Mouse (Mus musculus): ENCODE data around the gene Carhsp1. TPM values are rescaled to one million over a fixed set of nuclear protein-coding genes. Genes with fewer than 3 reads are reported as not detected.
A peak's percentile ranks its signal among the peaks of the same experiment; 100 is the strongest.

Carhsp1 gene
- polyA plus RNA-seq, 1 experiment: 110 TPM

GRCm38 (mm10) chr16:8689979-8690656, 18.2 kb upstream of the Carhsp1 start:
- H3K36me3 ChIP-seq (ENCODE audit: control insufficient read depth, insufficient read depth): peaks cover 39% of the 10 kb centered on the region
- H3K79me2 ChIP-seq (ENCODE audit: control insufficient read depth, insufficient read depth): no peaks in the 10 kb centered on the region
- no peaks in the 10 kb centered on the region for H3K27me3 ChIP-seq (ENCODE audit: control insufficient read depth, insufficient read depth, insufficient read length)
- H3K4me2 ChIP-seq (ENCODE audit: low read depth): no peak overlapping the region
- H3K4me3 ChIP-seq: no peak overlapping the region
- TF ChIP-seq E2F4 (IDR thresholded peaks at IDR 0.05; ENCODE audit: insufficient read depth): no peak
- TF ChIP-seq MYOG (IDR thresholded peaks at IDR 0.05; ENCODE audit: control insufficient read depth in 1 of 3, insufficient read depth in 1 of 3, insufficient read length in 2 of 3, low read depth in 2 of 3): no peak
- no peak for TF ChIP-seq MYOD1 (IDR thresholded peaks at IDR 0.05; ENCODE audit: control insufficient read depth in 1 of 3, insufficient read length in 2 of 3, low read depth in 2 of 3)
- TF ChIP-seq POLR2A (IDR thresholded peaks at IDR 0.05; ENCODE audit: insufficient read length, low read depth): no peak
- TF ChIP-seq CEBPB (IDR thresholded peaks at IDR 0.05; ENCODE audit: insufficient read depth, poor library complexity, severe bottlenecking): no peak
- TF ChIP-seq POLR2AphosphoS2 (IDR thresholded peaks at IDR 0.05; ENCODE audit: insufficient read length, low read depth): no peak
- no peak for TF ChIP-seq TCF12 (IDR thresholded peaks at IDR 0.05; ENCODE audit: insufficient read depth, poor library complexity, severe bottlenecking)
- TF ChIP-seq SRF (IDR thresholded peaks at IDR 0.05; ENCODE audit: control insufficient read depth, insufficient read length, low read depth): no peak
- TF ChIP-seq REST (IDR thresholded peaks at IDR 0.05; ENCODE audit: insufficient read depth, insufficient read length): no peak
- no peak for TF ChIP-seq USF1 (IDR thresholded peaks at IDR 0.05; ENCODE audit: low read depth)
- TF ChIP-seq MAX (IDR thresholded peaks at IDR 0.05; ENCODE audit: low read depth): no peak
- no peak for TF ChIP-seq TCF3 (IDR thresholded peaks at IDR 0.05; ENCODE audit: insufficient read length, low read depth)
- no peak overlapping the region for H3ac ChIP-seq (ENCODE audit: control insufficient read depth, insufficient read length)

- Histone ChIP-seq H3K79me2 (ENCODE audit: control insufficient read depth, insufficient read depth) (no peaks in the 10 kb centered on the region), H3K36me3 (ENCODE audit: control insufficient read depth, insufficient read depth) (peaks cover 18% of the 10 kb centered on the region), H3K4me2 (ENCODE audit: low read depth) (no peak overlapping the region), H3K4me3 (no peak overlapping the region), H3K27me3 (ENCODE audit: control insufficient read depth, insufficient read depth, insufficient read length) (no peaks in the 10 kb centered on the region), H3ac (ENCODE audit: control insufficient read depth, insufficient read length) (no peak overlapping the region)
- TF ChIP-seq REST (IDR thresholded peaks at IDR 0.05; ENCODE audit: insufficient read depth, insufficient read length) (no peak), TCF3 (IDR thresholded peaks at IDR 0.05; ENCODE audit: insufficient read length, low read depth) (no peak), MAX (IDR thresholded peaks at IDR 0.05; ENCODE audit: low read depth) (no peak), SRF (IDR thresholded peaks at IDR 0.05; ENCODE audit: control insufficient read depth, insufficient read length, low read depth) (no peak), POLR2AphosphoS2 (IDR thresholded peaks at IDR 0.05; ENCODE audit: insufficient read length, low read depth) (no peak), TCF12 (IDR thresholded peaks at IDR 0.05; ENCODE audit: insufficient read depth, poor library complexity, severe bottlenecking) (no peak), POLR2A (IDR thresholded peaks at IDR 0.05; ENCODE audit: insufficient read length, low read depth) (no peak)
These were observed 15.7 kb upstream of the Carhsp1 start for GRCm38 (mm10) chr16:8687559-8688112.

- TF ChIP-seq E2F4 (IDR thresholded peaks at IDR 0.05; ENCODE audit: insufficient read depth) (no peak), MYOG (IDR thresholded peaks at IDR 0.05; ENCODE audit: control insufficient read depth in 1 of 3, insufficient read depth in 1 of 3, insufficient read length in 2 of 3, low read depth in 2 of 3) (no peak), TCF12 (IDR thresholded peaks at IDR 0.05; ENCODE audit: insufficient read depth, poor library complexity, severe bottlenecking) (no peak), REST (IDR thresholded peaks at IDR 0.05; ENCODE audit: insufficient read depth, insufficient read length) (no peak), CEBPB (IDR thresholded peaks at IDR 0.05; ENCODE audit: insufficient read depth, poor library complexity, severe bottlenecking) (no peak), MYOD1 (IDR thresholded peaks at IDR 0.05; ENCODE audit: control insufficient read depth in 1 of 3, insufficient read length in 2 of 3, low read depth in 2 of 3) (peak in 1 of 3 experiments; percentile 56), POLR2AphosphoS2 (IDR thresholded peaks at IDR 0.05; ENCODE audit: insufficient read length, low read depth) (peak; percentile 69), SRF (IDR thresholded peaks at IDR 0.05; ENCODE audit: control insufficient read depth, insufficient read length, low read depth) (no peak), USF1 (IDR thresholded peaks at IDR 0.05; ENCODE audit: low read depth) (no peak), POLR2A (IDR thresholded peaks at IDR 0.05; ENCODE audit: insufficient read length, low read depth) (no peak), TCF3 (IDR thresholded peaks at IDR 0.05; ENCODE audit: insufficient read length, low read depth) (no peak), MAX (IDR thresholded peaks at IDR 0.05; ENCODE audit: low read depth) (no peak)
- H3K36me3 ChIP-seq (ENCODE audit: control insufficient read depth, insufficient read depth): peaks cover 17% of the 10 kb centered on the region
These were observed 15.0 kb upstream of the Carhsp1 start for GRCm38 (mm10) chr16:8686871-8687535.

GRCm38 (mm10) chr16:8686121-8686870, 14.3 kb upstream of the Carhsp1 start:
- H3K4me2 ChIP-seq (ENCODE audit: low read depth): no peak overlapping the region

More at GRCm38 (mm10) chr16:8686871-8687535, 15.0 kb upstream of the Carhsp1 start:
- Histone ChIP-seq H3K4me2 (ENCODE audit: low read depth) (no peak overlapping the region), H3K4me3 (no peak overlapping the region), H3ac (ENCODE audit: control insufficient read depth, insufficient read length) (no peak overlapping the region), H3K79me2 (ENCODE audit: control insufficient read depth, insufficient read depth) (no peaks in the 10 kb centered on the region), H3K27me3 (ENCODE audit: control insufficient read depth, insufficient read depth, insufficient read length) (no peaks in the 10 kb centered on the region)

More at GRCm38 (mm10) chr16:8686121-8686870, 14.3 kb upstream of the Carhsp1 start:
- no peak overlapping the region for H3ac ChIP-seq (ENCODE audit: control insufficient read depth, insufficient read length)
- H3K4me3 ChIP-seq: no peak overlapping the region
- no peaks in the 10 kb centered on the region for H3K79me2 ChIP-seq (ENCODE audit: control insufficient read depth, insufficient read depth)
- peak; percentile 70 for TF ChIP-seq POLR2AphosphoS2 (IDR thresholded peaks at IDR 0.05; ENCODE audit: insufficient read length, low read depth)
- TF ChIP-seq POLR2A (IDR thresholded peaks at IDR 0.05; ENCODE audit: insufficient read length, low read depth): no peak
- peaks cover 12% of the 10 kb centered on the region for H3K36me3 ChIP-seq (ENCODE audit: control insufficient read depth, insufficient read depth)
- no peaks in the 10 kb centered on the region for H3K27me3 ChIP-seq (ENCODE audit: control insufficient read depth, insufficient read depth, insufficient read length)
